In genomic region chr6:48396686-48397085, GRCm38 (mm10) we compare ENCODE assay signal across 8 mouse cellular contexts. TPM values are rescaled to one million over a fixed set of nuclear protein-coding genes. Genes with fewer than 3 reads are reported as not detected.
DNase-seq lines count a peak whose midpoint lies in the region; ATAC-seq and TF ChIP-seq lines count a peak whose summit lies in the region.

No protein-coding gene starts in this region.

- no peaks in the 10 kb centered on the region for H3K9me3 ChIP-seq in heart, embryonic 14.5 days (ENCODE audit: control insufficient read depth, low read length)
- no peaks in the 10 kb centered on the region for H3K9me3 ChIP-seq in embryonic facial prominence, embryonic 12.5 days
- no peaks in the 10 kb centered on the region for H3K9me3 ChIP-seq in heart, postnatal 0 days (replicated peaks; ENCODE audit: control insufficient read depth, low read length)
- no peaks in the 10 kb centered on the region for H3K9me3 ChIP-seq in midbrain, embryonic 13.5 days

- peak overlapping the region; percentile 88 for H3K9ac ChIP-seq in heart, embryonic 14.5 days (ENCODE audit: low read length)
- peak overlapping the region; percentile 80; the same call in 1 of the 2 replicates for H3K9ac ChIP-seq in embryonic facial prominence, embryonic 12.5 days
- peak overlapping the region; percentile 81; the same call in 1 of the 2 replicates for H3K9ac ChIP-seq in heart, postnatal 0 days (replicated peaks; ENCODE audit: low read depth, low read length)
- H3K9ac ChIP-seq in midbrain, embryonic 13.5 days (replicated peaks), result peak overlapping the region; percentile 89

- H3K36me3 ChIP-seq in heart, embryonic 14.5 days (ENCODE audit: control insufficient read depth, insufficient read depth, low read length), result 0 out of 2 replicates have a peak, but pooled peaks cover 3% of the 10 kb centered on the region
- H3K36me3 ChIP-seq in embryonic facial prominence, embryonic 12.5 days, result no peaks in the 10 kb centered on the region
- no peaks in the 10 kb centered on the region for H3K36me3 ChIP-seq in heart, postnatal 0 days (replicated peaks; ENCODE audit: control insufficient read depth, insufficient read depth, low read length)
- no peaks in the 10 kb centered on the region for H3K36me3 ChIP-seq in midbrain, embryonic 13.5 days

- no peak for DNase-seq in heart, postnatal 36 days
- DNase-seq in heart, postnatal 0 days (ENCODE audit: low spot score), result no peak
- no peak for DNase-seq in spleen, adult 18-20 months
- DNase-seq in embryo, embryonic 11 days, result no peak
- DNase-seq in natural killer cell, adult 2 months (ENCODE audit: low spot score in 2 of 2), result no peak

- peak overlapping the region in 1 of 2 experiments; percentile 74; a peak in 2 of 4 replicates for H3K4me3 ChIP-seq in heart, embryonic 14.5 days (ENCODE audit: control insufficient read depth in 1 of 2, insufficient read depth in 1 of 2, low read depth in 1 of 2, low read length in 2 of 2)
- peak overlapping the region; percentile 81; the same call in 1 of the 2 replicates for H3K4me3 ChIP-seq in embryonic facial prominence, embryonic 12.5 days
- H3K4me3 ChIP-seq in heart, postnatal 0 days (ENCODE audit: low read depth, low read length), result 0 out of 2 replicates have a peak overlapping the region, but pooled peaks have one; percentile 83
- peak overlapping the region; percentile 84 for H3K4me3 ChIP-seq in midbrain, embryonic 13.5 days (replicated peaks)

- ATAC-seq in heart, embryonic 14.5 days (ENCODE audit: insufficient number of reproducible peaks, insufficient read depth, low FRiP score, low read depth), result no peak
- ATAC-seq in embryonic facial prominence, embryonic 12.5 days (ENCODE audit: insufficient number of reproducible peaks, insufficient read depth, low FRiP score, low TSS enrichment), result no peak
- ATAC-seq in heart, postnatal 0 days (ENCODE audit: insufficient read depth, low read depth), result no peak
- ATAC-seq in midbrain, embryonic 13.5 days, result no peak

- no peak for TF ChIP-seq EP300 in heart, postnatal 0 days (IDR thresholded peaks at IDR 0.05; ENCODE audit: low read depth)

- H3K27me3 ChIP-seq in heart, embryonic 14.5 days (ENCODE audit: control insufficient read depth, insufficient read depth, low read length), result no peaks in the 10 kb centered on the region
- H3K27me3 ChIP-seq in embryonic facial prominence, embryonic 12.5 days, result no peaks in the 10 kb centered on the region
- H3K27me3 ChIP-seq in heart, postnatal 0 days (ENCODE audit: control insufficient read depth, insufficient read depth, low read length), result no peaks in the 10 kb centered on the region
- H3K27me3 ChIP-seq in midbrain, embryonic 13.5 days, result no peaks in the 10 kb centered on the region

- intact Hi-C loops in heart, postnatal 36 days (cut with DNase I), result loop anchor here (1.0 to 2.0 kb wide), 2 partner anchors 108 to 218 kb away; no protein-coding TSS in a partner anchor

- peak overlapping the region; percentile 77 for H3K4me2 ChIP-seq in heart, embryonic 14.5 days (ENCODE audit: low read length)
- H3K4me2 ChIP-seq in embryonic facial prominence, embryonic 12.5 days (replicated peaks), result peak overlapping the region; percentile 68
- peak overlapping the region; percentile 84 for H3K4me2 ChIP-seq in heart, postnatal 0 days (ENCODE audit: low read depth, low read length)
- peak overlapping the region; percentile 84 for H3K4me2 ChIP-seq in midbrain, embryonic 13.5 days (replicated peaks)

- peaks cover 13 to 37% of the 10 kb centered on the region in 2 experiments for H3K4me1 ChIP-seq in heart, embryonic 14.5 days (ENCODE audit: control insufficient read depth in 2 of 2, insufficient read depth in 2 of 2, low read length in 2 of 2)
- peaks cover 16% of the 10 kb centered on the region for H3K4me1 ChIP-seq in embryonic facial prominence, embryonic 12.5 days
- H3K4me1 ChIP-seq in heart, postnatal 0 days (ENCODE audit: control insufficient read depth, insufficient read depth), result peaks cover 40% of the 10 kb centered on the region
- peaks cover 39% of the 10 kb centered on the region for H3K4me1 ChIP-seq in midbrain, embryonic 13.5 days (replicated peaks)

- TF ChIP-seq CTCF in heart, postnatal 0 days (IDR thresholded peaks at IDR 0.05; ENCODE audit: low read depth), result no peak

- peak overlapping the region; percentile 84 to 85 for H3K27ac ChIP-seq in heart, embryonic 14.5 days (replicated peaks in 1 of 2; ENCODE audit: control insufficient read depth in 1 of 2, insufficient read depth in 1 of 2, low read depth in 2 of 2, low read length in 2 of 2)
- no peak overlapping the region for H3K27ac ChIP-seq in embryonic facial prominence, embryonic 12.5 days
- H3K27ac ChIP-seq in heart, postnatal 0 days (ENCODE audit: low read depth), result peak overlapping the region; percentile 90
- H3K27ac ChIP-seq in midbrain, embryonic 13.5 days, result no peak overlapping the region

- WGBS in heart, embryonic 14.5 days, result 86% methylated on average over 1 of the region's 1 CpGs
- WGBS in embryonic facial prominence, embryonic 12.5 days, result 95% methylated on average over 1 of the region's 1 CpGs
- WGBS in heart, postnatal 0 days, result 89% methylated on average over 1 of the region's 1 CpGs
- WGBS in midbrain, embryonic 13.5 days, result 100% methylated on average over 1 of the region's 1 CpGs

RNA-seq across cellular contexts. Expression of gene Krba1, which starts 1.3 kb away (rescaled TPM):
- 14.4 and 16.5 TPM in 2 replicates for polyA plus RNA-seq in heart, embryonic 14.5 days (2014; fragmentation: Nextera tagmentation; extraction: Ambion mirVana)
- 10 to 100 TPM; 17.7 to 21.5 TPM for total RNA-seq in heart, postnatal 36 days (2021)
- 30.2 and 31.3 TPM in 2 replicates for polyA plus RNA-seq in embryonic facial prominence, embryonic 12.5 days (2016; fragmentation: Nextera tagmentation; extraction: Ambion mirVana)
- 26.8 and 33.8 TPM in 2 replicates for total RNA-seq in heart, postnatal 0 days (2014; rRNA removed; ENCODE audit: low replicate concordance)
- polyA plus RNA-seq in heart, postnatal 0 days (2015; fragmentation: Nextera tagmentation; extraction: Ambion mirVana), result 11.7 and 14.8 TPM in 2 replicates
- polyA plus RNA-seq in midbrain, embryonic 13.5 days (2015; fragmentation: Nextera tagmentation; extraction: Ambion mirVana), result 28.7 and 29.0 TPM in 2 replicates

RNA-seq across cellular contexts. Expression of gene Zfp467, which starts 48.9 kb away (rescaled TPM):
- 24.8 and 26.2 TPM in 2 replicates for polyA plus RNA-seq in heart, embryonic 14.5 days (2014; fragmentation: Nextera tagmentation; extraction: Ambion mirVana)
- 10 to 100 TPM; 10.8 to 15.4 TPM for total RNA-seq in heart, postnatal 36 days (2021)
- polyA plus RNA-seq in embryonic facial prominence, embryonic 12.5 days (2016; fragmentation: Nextera tagmentation; extraction: Ambion mirVana), result 30.3 and 31.7 TPM in 2 replicates
- 20.2 and 27.4 TPM in 2 replicates for total RNA-seq in heart, postnatal 0 days (2014; rRNA removed; ENCODE audit: low replicate concordance)
- 22.1 and 24.6 TPM in 2 replicates for polyA plus RNA-seq in heart, postnatal 0 days (2015; fragmentation: Nextera tagmentation; extraction: Ambion mirVana)
- 23.6 and 24.3 TPM in 2 replicates for polyA plus RNA-seq in midbrain, embryonic 13.5 days (2015; fragmentation: Nextera tagmentation; extraction: Ambion mirVana)

RNA-seq across cellular contexts. Expression of gene Sspo, which starts 51.3 kb away (rescaled TPM):
- 0.57 and 0.58 TPM in 2 replicates for polyA plus RNA-seq in heart, embryonic 14.5 days (2014; fragmentation: Nextera tagmentation; extraction: Ambion mirVana)
- total RNA-seq in heart, postnatal 36 days (2021), result under 1 TPM; 0.41 to 0.53 TPM
- 0.42 and 0.57 TPM in 2 replicates for polyA plus RNA-seq in embryonic facial prominence, embryonic 12.5 days (2016; fragmentation: Nextera tagmentation; extraction: Ambion mirVana)
- 1.0 and 3.4 TPM in 2 replicates for total RNA-seq in heart, postnatal 0 days (2014; rRNA removed; ENCODE audit: low replicate concordance)
- polyA plus RNA-seq in heart, postnatal 0 days (2015; fragmentation: Nextera tagmentation; extraction: Ambion mirVana), result 0.15 TPM in 2 replicates
- 0.18 and 0.22 TPM in 2 replicates for polyA plus RNA-seq in midbrain, embryonic 13.5 days (2015; fragmentation: Nextera tagmentation; extraction: Ambion mirVana)

Comparison
In these comparisons a context has a peak if more than half of its experiments do, and no peak if none do; other contexts are left out.
1. H3K27ac ChIP-seq: peak in heart, embryonic 14.5 days (2 of 2) and heart, postnatal 0 days (single experiment); none in embryonic facial prominence, embryonic 12.5 days (single experiment) and midbrain, embryonic 13.5 days (single experiment).
2. Peak in every context shown above with its lines, with median percentiles within 50 percentile points of each other: H3K4me2 ChIP-seq and H3K9ac ChIP-seq.